Mouse (Mus musculus) gastrocnemius, adult 2 months (tissue): ENCODE results near the gene Traf4. TPM values are rescaled to one million over a fixed set of nuclear protein-coding genes. Genes with fewer than 3 reads are reported as not detected.

Source experiments
- DNase-seq: peaks from one replicate; pipeline ENCODE4 v3.0.0; 2022
- H3K27ac ChIP-seq: fragments of 200-600 bp; 2 replicates; pipeline ENCODE4 v1.8.1; 2022; ENCODE audit warnings: mild to moderate bottlenecking
- H3K4me3 ChIP-seq: fragments of 200-600 bp; 2 replicates; pipeline ENCODE4 v1.8.1; 2022; ENCODE audit warnings: mild to moderate bottlenecking, moderate library complexity
- CTCF ChIP-seq: fragments of 200-600 bp; IDR thresholded peaks from 2 replicates; pipeline ENCODE4 v1.8.1; 2022; ENCODE audit warnings: antibody characterized with exemption, mild to moderate bottlenecking, moderate library complexity
- intact Hi-C: fragments of 180-260 bp; cut with DNase I; formaldehyde crosslinking; loops from one replicate; pipeline ENCODE4 v1.15.1; 2025
- total RNA-seq, 2 experiments: library from RNA; stranded (reverse); gene quantifications; 2 replicates each; pipeline ENCODE4 v1.2.3; 2021

Gene Traf4
- total RNA-seq, 2 experiments from 2014 or later = 2.1 to 2.8 TPM

GRCm38 (mm10) chr11:78171328-78171727, 5.9 kb upstream of the Traf4 start:
- DNase-seq = no peak
- H3K4me3 ChIP-seq = no peak overlapping the region
- peak; percentile 29; the same call in 1 of the 2 replicates for TF ChIP-seq CTCF
- intact Hi-C loops = no loop called here
- no peak overlapping the region for H3K27ac ChIP-seq

- Histone ChIP-seq H3K27ac (no peak overlapping the region), H3K4me3 (no peak overlapping the region)
- no peak for TF ChIP-seq CTCF
- DNase-seq = no peak
- intact Hi-C loops = no loop called here
Observed at GRCm38 (mm10) chr11:78170306-78170705, 4.9 kb upstream of the Traf4 start.

GRCm38 (mm10) chr11:78168541-78169468, 3.4 kb upstream of the Traf4 start:
- H3K27ac ChIP-seq = no peak overlapping the region
- no peak for DNase-seq
- intact Hi-C loops = no loop called here

GRCm38 (mm10) chr11:78167257-78167959, 2.0 kb upstream of the Traf4 start:
- intact Hi-C loops = no loop called here
- Histone ChIP-seq H3K4me3 (no peak overlapping the region), H3K27ac (no peak overlapping the region)
- DNase-seq = no peak
- TF ChIP-seq CTCF = no peak

More at GRCm38 (mm10) chr11:78168541-78169468, 3.4 kb upstream of the Traf4 start:
- no peak for TF ChIP-seq CTCF
- peak overlapping the region; percentile 54 for H3K4me3 ChIP-seq

GRCm38 (mm10) chr11:78166640-78167039, 1.3 kb upstream of the Traf4 start:
- intact Hi-C loops = no loop called here

GRCm38 (mm10) chr11:78166161-78166560, 772 bp upstream of the Traf4 start:
- intact Hi-C loops = no loop called here
- no peak for DNase-seq
- TF ChIP-seq CTCF = no peak
- Histone ChIP-seq H3K27ac (peak overlapping the region; percentile 85), H3K4me3 (peak overlapping the region; percentile 90)

More at GRCm38 (mm10) chr11:78166640-78167039, 1.3 kb upstream of the Traf4 start:
- H3K4me3 ChIP-seq = no peak overlapping the region
- no peak for TF ChIP-seq CTCF
- no peak for DNase-seq
- peak overlapping the region; percentile 85; the same call in 1 of the 2 replicates for H3K27ac ChIP-seq

- intact Hi-C loops = no loop called here
- peak overlapping the region; percentile 90 for H3K4me3 ChIP-seq
- peak; percentile 70 for DNase-seq
- peak overlapping the region; percentile 85 for H3K27ac ChIP-seq
- TF ChIP-seq CTCF = no peak
Observed at GRCm38 (mm10) chr11:78165761-78166109, 346 bp upstream of the Traf4 start.

- intact Hi-C loops = no loop called here
- no peak for TF ChIP-seq CTCF
Observed at GRCm38 (mm10) chr11:78164604-78164923, 825 bp downstream of the Traf4 start.

GRCm38 (mm10) chr11:78163681-78164603, 1.4 kb downstream of the Traf4 start:
- intact Hi-C loops = no loop called here
- Histone ChIP-seq H3K27ac (peak overlapping the region; percentile 87), H3K4me3 (peak overlapping the region; percentile 90)
- no peak for TF ChIP-seq CTCF
- DNase-seq = peak; percentile 68

More at GRCm38 (mm10) chr11:78164604-78164923, 825 bp downstream of the Traf4 start:
- no peak for DNase-seq
- Histone ChIP-seq H3K4me3 (peak overlapping the region; percentile 90), H3K27ac (peak overlapping the region; percentile 87)

GRCm38 (mm10) chr11:78163045-78163444, 2.3 kb downstream of the Traf4 start:
- no peak for TF ChIP-seq CTCF
- intact Hi-C loops = no loop called here
- H3K4me3 ChIP-seq = no peak overlapping the region
- no peak for DNase-seq
- peak overlapping the region; percentile 87; the same call in 1 of the 2 replicates for H3K27ac ChIP-seq

- TF ChIP-seq CTCF = no peak
- Histone ChIP-seq H3K4me3 (no peak overlapping the region), H3K27ac (peak overlapping the region; percentile 87; the same call in 1 of the 2 replicates)
- DNase-seq = peak; percentile 83
- intact Hi-C loops = no loop called here
Observed at GRCm38 (mm10) chr11:78162504-78162903, 2.9 kb downstream of the Traf4 start.

- intact Hi-C loops = no loop called here
- H3K4me3 ChIP-seq = no peak overlapping the region
Observed at GRCm38 (mm10) chr11:78161968-78162367, 3.4 kb downstream of the Traf4 start.

More at GRCm38 (mm10) chr11:78161968-78162367, 3.4 kb downstream of the Traf4 start:
- no peak for DNase-seq
- H3K27ac ChIP-seq = peak overlapping the region; percentile 44; the same call in 1 of the 2 replicates
- TF ChIP-seq CTCF = no peak
